Mouse (Mus musculus) urinary bladder, postnatal 36 days (tissue): ENCODE measurements at regions not wholly inside any gene's neighbourhood (a gene's known extent, or its start where the extent isn't known, plus 50 kb on each side); places are given as distances from the start of the nearest gene placed in this dataset.

Experiments
- DNase-seq, 2 experiments: peaks; one replicate each; pipeline ENCODE4 v3.0.0; 2022; ENCODE audit warnings: low spot score in 2 of 2, mixed read lengths in 1 of 2

DNA sequence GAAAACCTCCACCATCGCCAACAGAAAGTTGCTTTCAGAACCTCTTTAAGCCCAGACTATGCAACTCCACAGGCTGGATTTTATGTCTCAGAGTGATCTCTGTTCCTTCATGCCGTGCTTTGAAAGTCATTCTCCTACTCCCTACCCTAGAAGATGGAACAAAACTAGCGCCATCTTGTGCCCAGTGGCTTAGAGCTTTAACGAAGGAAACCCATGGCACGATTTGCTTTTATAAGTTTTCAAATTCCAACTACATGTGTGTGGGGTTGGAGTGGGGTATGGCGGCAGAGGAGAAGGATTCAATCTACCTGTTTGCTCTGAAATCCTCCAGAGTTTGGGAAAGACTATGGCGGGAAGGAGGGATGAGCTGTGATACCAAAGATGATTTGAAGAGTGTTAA is 118.7 kb upstream of the Tmem45b start:
- no peak for DNase-seq

DNA sequence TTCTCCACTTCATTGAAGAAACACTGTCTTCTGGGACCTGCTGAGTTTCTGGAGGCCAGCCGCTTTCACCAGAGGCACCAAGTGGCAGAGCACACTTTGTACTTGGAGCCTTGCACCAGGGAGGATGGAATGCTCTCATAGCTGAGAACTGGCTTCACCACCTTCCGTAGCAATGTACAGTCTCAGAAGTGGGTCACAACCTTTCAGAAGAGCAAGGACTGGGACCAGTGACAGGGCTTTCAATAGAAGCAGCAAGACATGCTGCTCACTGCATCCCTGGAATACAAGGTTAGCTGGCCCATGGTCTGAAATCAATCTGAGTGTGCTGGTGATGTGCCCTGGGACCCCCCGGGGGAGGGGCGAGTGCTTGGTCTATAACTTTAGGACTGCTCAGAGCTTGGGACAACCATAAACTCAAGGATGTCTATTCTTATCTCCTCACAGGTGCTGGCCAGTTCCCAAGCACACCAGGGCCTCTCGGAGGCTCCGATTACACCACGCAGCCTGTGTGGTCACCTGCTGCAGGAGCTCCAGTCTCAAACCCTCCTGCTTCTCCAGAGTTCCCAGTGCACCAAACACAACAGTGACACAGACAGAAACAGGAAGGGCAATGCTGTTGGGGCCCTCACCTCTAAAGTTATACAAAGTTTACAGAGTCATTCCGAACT is 114.4 kb upstream of the Tmem45b start:
- DNase-seq: no peak

- no peak for DNase-seq
Observed at GRCm38 (mm10) chr9:31577066-31577465, 112.8 kb upstream of the Tmem45b start.

- DNase-seq: no peak
Observed at GRCm38 (mm10) chr9:31567029-31567428, 102.8 kb upstream of the Tmem45b start.

GRCm38 (mm10) chr9:31566257-31567007 is 102.2 kb upstream of the Tmem45b start:
- no peak for DNase-seq

- DNase-seq: peak in 1 of 2 experiments; percentile 50
Observed at GRCm38 (mm10) chr9:31564996-31565773, 100.9 kb upstream of the Tmem45b start.

DNA sequence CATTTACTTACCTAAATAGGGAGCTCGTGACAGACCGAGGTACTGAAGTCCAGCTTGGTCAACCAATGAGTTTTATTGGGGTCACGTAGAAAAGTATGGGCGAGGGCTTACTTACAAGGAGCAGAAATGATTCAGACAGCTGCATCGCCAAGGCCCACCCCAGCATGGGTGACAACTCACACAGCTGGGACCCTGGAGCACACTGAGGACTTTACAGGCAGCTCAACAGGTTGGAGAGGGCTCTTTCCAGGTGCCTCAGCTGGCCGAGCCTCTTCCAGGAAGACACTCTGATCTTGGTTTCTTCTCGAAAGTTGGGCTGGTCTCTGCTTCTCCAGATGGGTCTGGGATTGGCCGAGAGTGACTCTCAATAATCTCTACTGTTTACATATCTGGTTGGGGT is 99.3 kb upstream of the Tmem45b start:
- no peak for DNase-seq

- no peak for DNase-seq
Observed at GRCm38 (mm10) chr9:31560226-31560556, 95.9 kb upstream of the Tmem45b start.

DNA sequence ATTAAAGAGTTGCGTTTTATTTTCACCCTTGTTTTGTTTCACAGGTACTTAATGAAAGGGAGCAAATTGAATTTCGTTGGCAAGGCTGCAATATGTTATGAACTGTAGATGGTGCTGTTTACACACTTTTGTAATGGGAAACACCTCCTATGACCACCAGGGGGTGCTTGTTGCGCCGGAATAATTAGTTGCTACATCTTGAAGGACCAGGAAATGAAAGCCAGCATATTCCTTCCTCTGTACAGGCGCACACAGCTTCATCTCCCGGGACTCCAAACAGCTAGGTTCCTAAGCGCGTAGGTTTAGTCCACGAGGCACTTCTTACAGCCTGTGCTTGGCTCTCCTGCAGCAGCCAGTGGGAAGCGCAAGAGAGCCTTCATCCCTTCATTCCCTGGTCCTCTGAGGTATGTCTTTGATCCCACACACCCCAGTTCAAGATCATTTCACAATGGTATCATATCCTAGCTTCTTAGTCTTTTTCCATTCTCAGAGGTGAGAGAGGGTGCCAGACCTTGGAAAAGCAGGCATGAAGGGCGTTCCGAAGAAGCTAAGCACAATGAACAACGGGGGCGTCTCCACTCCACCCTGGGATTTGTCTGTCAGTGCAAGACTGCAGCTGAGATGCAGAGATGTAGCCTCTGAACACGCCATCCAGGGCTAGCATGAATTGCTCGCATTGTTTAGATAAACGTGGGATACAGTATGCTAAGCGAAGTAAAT is 95.4 kb upstream of the Tmem45b start:
- peak; percentile 56 to 74 for DNase-seq

- DNase-seq: no peak
Observed at GRCm38 (mm10) chr9:31543691-31544052, 79.4 kb upstream of the Tmem45b start.

DNA sequence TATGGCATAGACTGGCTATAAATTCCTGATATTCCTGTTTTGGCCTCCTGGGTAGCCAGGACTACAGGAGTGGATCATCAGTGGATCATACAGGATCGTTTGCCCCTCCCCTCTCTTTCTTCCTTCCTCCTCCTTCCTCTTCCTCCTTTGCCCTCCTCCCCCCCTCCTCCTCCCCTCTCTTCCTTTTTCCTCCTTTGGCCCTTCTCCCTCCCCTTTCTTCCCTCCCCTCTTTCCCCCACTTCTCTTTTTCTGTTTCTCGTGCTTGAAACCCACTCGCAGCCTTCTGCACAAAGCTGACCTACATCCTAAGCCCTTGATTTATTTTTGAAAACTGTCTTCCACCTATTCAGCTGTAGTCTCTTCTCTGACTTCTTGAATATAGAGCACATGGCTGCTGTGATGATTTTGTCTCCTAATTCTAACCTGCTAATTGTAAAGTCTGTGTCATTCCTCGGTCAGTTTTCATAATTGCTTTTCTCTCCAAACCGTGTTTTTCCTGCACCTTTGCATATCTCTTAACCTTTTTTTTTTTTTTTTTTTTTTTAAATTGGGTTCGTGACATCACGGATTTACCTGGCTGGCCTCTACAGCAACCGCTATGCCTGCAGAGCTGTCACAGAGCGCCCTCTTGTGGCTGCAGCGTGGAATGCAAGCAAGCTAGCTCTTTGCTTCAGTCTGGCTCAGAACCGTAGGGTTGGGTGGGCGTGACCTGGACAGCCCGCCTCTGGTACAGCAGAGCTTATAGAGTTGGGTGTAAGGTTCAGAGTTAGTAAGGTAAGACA is 78.8 kb upstream of the Tmem45b start:
- DNase-seq: peak; percentile 82 to 84

DNA sequence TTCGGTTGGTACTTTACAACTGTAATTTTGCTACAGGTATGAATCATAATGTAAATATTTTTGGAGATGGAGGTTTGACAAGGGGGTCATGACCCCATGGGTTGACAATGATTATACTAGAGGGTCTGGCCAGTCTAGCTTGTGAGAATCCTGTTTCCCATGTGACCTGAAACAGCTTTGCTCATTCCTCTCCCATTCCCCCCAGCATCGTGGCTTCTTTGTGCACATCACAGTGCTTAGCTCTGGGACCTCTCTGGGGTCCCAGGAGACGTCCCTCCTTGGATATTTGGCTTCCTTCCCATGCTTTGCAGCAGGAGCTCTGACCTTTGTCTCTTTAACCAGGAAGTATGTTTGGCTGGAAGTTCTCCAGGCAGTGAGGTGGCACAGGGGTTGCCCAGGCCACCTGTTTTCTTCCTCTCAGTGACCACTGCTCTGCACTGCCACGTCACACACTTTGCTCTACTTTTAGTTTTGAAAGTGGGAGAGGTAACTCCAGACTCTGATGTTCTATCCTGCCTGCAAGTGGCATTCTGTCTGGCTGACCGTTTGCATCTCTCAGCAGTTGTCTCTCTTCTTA is 77.4 kb upstream of the Tmem45b start:
- peak; percentile 37 to 55 for DNase-seq

GRCm38 (mm10) chr9:31538458-31539210 is 74.4 kb upstream of the Tmem45b start:
- no peak for DNase-seq

DNA sequence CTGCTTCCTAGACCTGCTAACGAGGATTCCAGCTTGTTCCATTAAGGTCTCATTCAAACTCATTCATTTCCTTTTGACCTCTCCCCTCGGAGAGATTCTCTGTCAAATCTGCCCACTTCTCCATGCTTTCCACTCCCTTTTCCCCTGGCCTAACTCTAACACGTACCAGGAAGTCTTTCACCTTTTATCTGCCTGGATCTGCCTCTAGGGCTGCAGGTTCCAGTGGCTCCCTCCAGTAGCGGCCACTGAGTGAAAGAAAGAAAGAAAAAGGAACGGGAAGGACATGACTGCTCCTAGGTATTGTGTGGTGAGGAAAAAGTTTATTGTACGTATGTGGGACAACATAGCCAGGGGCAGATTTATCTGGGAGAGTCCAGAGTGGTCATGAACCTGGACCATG is 64.8 kb upstream of the Tmem45b start:
- no peak for DNase-seq

DNA sequence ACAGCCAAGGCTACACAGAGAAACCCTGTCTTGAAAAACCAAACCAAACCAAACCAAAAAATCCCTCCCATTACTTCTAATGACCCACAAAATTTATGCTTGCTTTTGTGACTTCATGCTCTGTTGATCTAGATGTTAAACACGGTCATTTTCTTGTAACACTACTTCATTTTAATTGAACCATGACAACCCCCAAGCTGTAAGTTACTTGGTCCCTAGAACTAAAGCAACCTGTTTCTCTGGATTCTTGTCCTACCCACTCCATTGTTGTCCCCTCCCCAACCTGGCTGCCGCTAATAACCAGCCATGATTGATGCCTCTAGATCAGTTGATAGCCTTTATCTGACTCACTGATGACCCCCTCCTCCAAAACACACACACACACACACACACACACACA is 63.0 kb upstream of the Tmem45b start:
- peak in 1 of 2 experiments; percentile 25 for DNase-seq
